Mouse (Mus musculus) embryonic fibroblast, embryonic 13.5 days (primary cell): ENCODE measurements around the gene Ubald2.

ENCODE experiments used
- CTCF ChIP-seq: IDR thresholded peaks from 2 replicates; pipeline ENCODE4 v1.5.1; 2011; ENCODE audit warnings: mild to moderate bottlenecking, control low read depth, low read length, moderate library complexity, borderline replicate concordance; ENCODE audit not compliant: insufficient read depth
- POLR2A ChIP-seq: IDR thresholded peaks from 2 replicates; pipeline ENCODE4 v1.6.1; 2011; ENCODE audit warnings: low read depth, mild to moderate bottlenecking, control low read depth, low read length, moderate library complexity

DNA sequence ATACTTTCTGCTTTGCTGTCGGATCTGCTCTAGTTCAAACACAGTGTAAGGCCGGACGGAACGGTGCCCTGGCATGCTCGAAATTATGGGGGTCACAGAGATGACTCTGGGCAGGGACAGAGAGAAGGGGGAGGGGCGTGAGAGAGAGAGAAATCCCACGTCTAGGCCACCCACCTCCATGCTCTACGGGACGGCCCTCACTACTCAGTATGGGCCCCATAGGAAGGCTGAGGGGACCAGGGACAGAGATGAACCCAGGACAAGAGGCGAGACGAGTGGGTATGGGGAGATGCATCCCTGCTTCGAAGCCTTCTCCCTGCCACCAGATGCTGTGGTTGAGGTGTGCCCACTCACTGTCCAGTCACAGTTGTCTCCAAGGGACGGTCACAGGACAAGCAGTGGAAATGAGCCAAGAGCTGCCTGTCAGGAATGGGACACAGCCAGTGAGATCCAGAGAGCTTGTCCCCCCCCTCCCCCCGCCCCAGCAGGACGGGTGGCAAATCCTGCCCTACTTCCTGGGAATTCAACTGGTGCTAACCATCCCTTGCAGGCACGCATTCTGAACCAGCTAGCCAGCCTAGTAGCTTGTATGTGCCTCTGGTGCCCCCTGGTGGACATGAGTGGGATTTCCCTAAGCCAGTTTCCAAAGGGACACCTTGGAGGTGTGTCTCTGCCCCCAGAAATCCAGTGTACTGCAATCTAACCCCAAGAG is 11.9 kb downstream of the Ubald2 start:
- no peak for TF ChIP-seq POLR2A
- peak; percentile 93 for TF ChIP-seq CTCF
